9 mouse cellular contexts compared by ENCODE assay signal in genomic region chr6:114461536-114461935, GRCm38 (mm10).
DNase-seq lines count a peak whose midpoint lies in the region; ATAC-seq and TF ChIP-seq lines count a peak whose summit lies in the region.
"Had no signal": no experiment of that assay in that cellular context is flagged by ENCODE, and none has a peak within 500 bp of the region (broad histone marks: within the 10 kb centered on the region; RNA-seq: fewer than 3 reads in every experiment).

No protein-coding gene starts in this region.

- H3K27me3 ChIP-seq in liver, adult 2 months (ENCODE audit: control insufficient read depth, insufficient read depth, low read length): no peaks in the 10 kb centered on the region
- H3K27me3 ChIP-seq in liver, embryonic 11.5 days (replicated peaks; ENCODE audit: control insufficient read depth, insufficient read depth, low read length): no peaks in the 10 kb centered on the region
- no peaks in the 10 kb centered on the region for H3K27me3 ChIP-seq in splenic B cell, adult 2 months (ENCODE audit: control insufficient read depth, insufficient read depth, low read length, poor library complexity, severe bottlenecking)

- no peaks in the 10 kb centered on the region for H3K4me1 ChIP-seq in liver, adult 2 months (ENCODE audit: control insufficient read depth, insufficient read depth, low read length)
- no peaks in the 10 kb centered on the region; the same call in 1 of the 2 replicates for H3K4me1 ChIP-seq in liver, embryonic 11.5 days (replicated peaks; ENCODE audit: control insufficient read depth, insufficient read depth, low read length)

- no peaks in the 10 kb centered on the region for H3K36me3 ChIP-seq in liver, adult 2 months (ENCODE audit: control insufficient read depth, insufficient read depth, low read length)
- no peaks in the 10 kb centered on the region for H3K36me3 ChIP-seq in liver, embryonic 11.5 days (ENCODE audit: control insufficient read depth, insufficient read depth, low read length)
- no peaks in the 10 kb centered on the region for H3K36me3 ChIP-seq in splenic B cell, adult 2 months (ENCODE audit: control insufficient read depth, insufficient read depth, low read length, poor library complexity, severe bottlenecking)

- peak; percentile 19; the same call in 1 of the 2 replicates for TF ChIP-seq CTCF in liver, adult 2 months (IDR thresholded peaks at IDR 0.05; ENCODE audit: low read depth, low read length)

- H3K4me2 ChIP-seq in liver, embryonic 11.5 days: no peak overlapping the region
- H3K4me2 ChIP-seq: midbrain, embryonic 11.5 days had no signal

- no peaks in the 10 kb centered on the region for H3K9me3 ChIP-seq in liver, embryonic 11.5 days (ENCODE audit: control insufficient read depth, low read length)

- peak; percentile 39 for DNase-seq in embryo, embryonic 10.5 days (ENCODE audit: low spot score)
- no peak for DNase-seq in embryo, embryonic 11 days
- DNase-seq in liver, adult 2 months (ENCODE audit: extremely low read depth, low read depth, low spot score): peak; percentile 10
- no peak for DNase-seq in liver, embryonic 11.5 days (ENCODE audit: low spot score)
- peak; percentile 24 for DNase-seq in adipocyte (ENCODE audit: low spot score)
- peak; percentile 29 for DNase-seq in splenic B cell, adult 2 months (ENCODE audit: low read depth, low spot score)
- DNase-seq in spleen, adult 12 weeks (ENCODE audit: low spot score): no peak

- H3K27ac ChIP-seq in liver, adult 2 months (replicated peaks; ENCODE audit: insufficient read depth, low read depth, low read length): no peak overlapping the region
- no peak overlapping the region for H3K27ac ChIP-seq in liver, embryonic 11.5 days (ENCODE audit: low read depth, low read length)

- H3K79me2 ChIP-seq in liver, adult 2 months (ENCODE audit: control insufficient read depth, insufficient read depth, low read length): no peaks in the 10 kb centered on the region

- no peak for ATAC-seq in liver, embryonic 11.5 days (replicated peaks; ENCODE audit: low FRiP score)
- no peak for ATAC-seq in megakaryocyte progenitor cell, adult 5-6 weeks (replicated peaks; ENCODE audit: poor library complexity)

- no peak overlapping the region for H3K4me3 ChIP-seq in liver, adult 2 months (ENCODE audit: insufficient read depth, low read depth, low read length)
- H3K4me3 ChIP-seq in liver, embryonic 11.5 days (ENCODE audit: low read depth, low read length): no peak overlapping the region

- no peak for TF ChIP-seq POLR2A in liver, adult 2 months (IDR thresholded peaks at IDR 0.05; ENCODE audit: extremely low read depth, insufficient read depth, low read length)

- H3K9ac ChIP-seq in liver, adult 2 months (ENCODE audit: low read depth, low read length): no peak overlapping the region
- no peak overlapping the region for H3K9ac ChIP-seq in liver, embryonic 11.5 days (ENCODE audit: low read depth, low read length)

Comparison
In these comparisons a context has a peak if more than half of its experiments do, and no peak if none do; other contexts are left out.
1. DNase-seq: peak in embryo, embryonic 10.5 days (single experiment), liver, adult 2 months (single experiment), adipocyte (single experiment) and splenic B cell, adult 2 months (single experiment); none in embryo, embryonic 11 days (single experiment), liver, embryonic 11.5 days (single experiment) and spleen, adult 12 weeks (single experiment).